Mouse (Mus musculus) kidney, postnatal 25 days (tissue): Measurements from ENCODE around the gene Vrk1.
A peak's percentile ranks its signal among the peaks of the same experiment; 100 is the strongest.

Source experiments
- DNase-seq, 2 experiments: peaks; one replicate each; pipeline ENCODE4 v3.0.0; 2021; ENCODE audit warnings: mixed read lengths in 2 of 2

Vrk1 gene

GRCm38 (mm10) chr12:106004719-106005118, 5.3 kb upstream of the Vrk1 start:
- no peak for DNase-seq

GRCm38 (mm10) chr12:106006218-106006617, 3.8 kb upstream of the Vrk1 start:
- DNase-seq = peak in 1 of 2 experiments; percentile 22

GRCm38 (mm10) chr12:106008348-106009050, 1.5 kb upstream of the Vrk1 start:
- peak in 1 of 2 experiments; percentile 24 for DNase-seq

- DNase-seq = no peak
These were observed 732 bp upstream of the Vrk1 start for GRCm38 (mm10) chr12:106009122-106009870.

GRCm38 (mm10) chr12:106012161-106012560, 2.1 kb downstream of the Vrk1 start:
- no peak for DNase-seq

GRCm38 (mm10) chr12:106016265-106017012, 6.4 kb downstream of the Vrk1 start:
- no peak for DNase-seq

GRCm38 (mm10) chr12:106020063-106020462, 10.0 kb downstream of the Vrk1 start:
- no peak for DNase-seq

GRCm38 (mm10) chr12:106023652-106024051, 13.6 kb downstream of the Vrk1 start:
- DNase-seq = no peak

GRCm38 (mm10) chr12:106025416-106025815, 15.4 kb downstream of the Vrk1 start:
- DNase-seq = no peak

- no peak for DNase-seq
These were observed 16.5 kb downstream of the Vrk1 start for GRCm38 (mm10) chr12:106026385-106027134.

GRCm38 (mm10) chr12:106027372-106027771, 17.3 kb downstream of the Vrk1 start:
- DNase-seq = no peak

- no peak for DNase-seq
These were observed 19.6 kb downstream of the Vrk1 start for GRCm38 (mm10) chr12:106029582-106029981.

- DNase-seq = no peak
These were observed 20.2 kb downstream of the Vrk1 start for GRCm38 (mm10) chr12:106030146-106030745.

- DNase-seq = no peak
These were observed 20.8 kb downstream of the Vrk1 start for GRCm38 (mm10) chr12:106030796-106031195.

GRCm38 (mm10) chr12:106031916-106032315, 21.9 kb downstream of the Vrk1 start:
- no peak for DNase-seq

- DNase-seq = no peak
These were observed 22.3 kb downstream of the Vrk1 start for GRCm38 (mm10) chr12:106032361-106032760.

GRCm38 (mm10) chr12:106034267-106034666, 24.2 kb downstream of the Vrk1 start:
- no peak for DNase-seq

- DNase-seq = no peak
These were observed 24.7 kb downstream of the Vrk1 start for GRCm38 (mm10) chr12:106034761-106035160.

GRCm38 (mm10) chr12:106040259-106040658, 30.2 kb downstream of the Vrk1 start:
- DNase-seq = no peak

GRCm38 (mm10) chr12:106046143-106046795, 36.2 kb downstream of the Vrk1 start:
- no peak for DNase-seq

- DNase-seq = no peak
These were observed 42.2 kb downstream of the Vrk1 start for GRCm38 (mm10) chr12:106052271-106052670.

GRCm38 (mm10) chr12:106055799-106056198, 45.8 kb downstream of the Vrk1 start:
- peak; percentile 70 to 90 for DNase-seq
